Mouse (Mus musculus) yolk sac, embryonic 10.5 days (tissue): Measurements from ENCODE around the gene Cfap157.

Source experiments
- DNase-seq: peaks from one replicate; pipeline ENCODE4 v3.0.0-alpha.2; 2017; ENCODE audit warnings: low spot score

The Cfap157 gene

DNA sequence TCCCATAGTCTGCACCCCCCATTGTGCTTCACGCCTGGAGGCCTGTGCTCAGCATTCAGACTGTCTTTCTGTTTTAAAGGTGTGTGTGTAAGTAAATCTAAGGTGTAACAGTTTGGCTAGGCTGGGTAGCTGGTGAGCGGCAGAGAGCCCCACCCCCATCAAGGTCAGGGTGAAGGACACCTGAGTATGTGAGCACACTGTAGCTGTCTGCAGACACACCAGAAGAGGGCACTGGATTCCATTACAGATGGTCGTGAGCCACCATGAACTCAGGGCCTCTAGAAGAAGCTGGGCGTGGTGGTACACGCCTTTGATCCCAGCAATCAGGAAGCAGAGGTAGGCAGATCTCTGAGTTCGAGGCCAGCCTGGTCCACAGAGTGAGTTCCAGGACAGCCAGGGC lies 2.5 kb downstream of the Cfap157 start:
- no peak for DNase-seq

DNA sequence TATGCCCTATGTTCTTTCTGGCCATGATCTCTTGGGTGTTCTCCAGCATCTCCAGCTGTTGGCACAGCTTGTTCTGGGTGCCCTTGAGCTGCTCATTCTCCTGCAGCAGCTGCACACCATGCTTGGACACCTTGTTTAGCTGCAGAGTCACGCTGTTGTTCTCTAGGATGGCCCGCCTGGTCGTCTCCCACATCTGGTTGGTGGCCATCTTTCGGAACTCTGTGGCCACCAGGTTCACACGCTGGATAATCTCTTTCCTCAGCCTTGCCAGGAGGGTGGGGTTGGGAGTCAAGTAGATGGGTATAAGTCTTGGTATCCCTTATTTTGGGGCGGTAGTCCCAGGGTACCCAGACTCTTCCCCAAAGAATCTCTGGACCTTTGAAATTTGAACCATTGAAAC lies 4.5 kb downstream of the Cfap157 start:
- no peak for DNase-seq

GRCm38 (mm10) chr2:32779131-32779530 lies 5.1 kb downstream of the Cfap157 start:
- DNase-seq: peak; percentile 30

- no peak for DNase-seq
Observed at GRCm38 (mm10) chr2:32778081-32778480, 6.1 kb downstream of the Cfap157 start.

- DNase-seq: no peak
Observed at GRCm38 (mm10) chr2:32776192-32776591, 8.0 kb downstream of the Cfap157 start.

GRCm38 (mm10) chr2:32775359-32776074 lies 8.7 kb downstream of the Cfap157 start, which contains the start of the genes Ttc16 and Ptrh1:
Ttc16 (minus strand) TSS chr2:32775633.
Ptrh1 (plus strand) TSS chr2:32775786.
- DNase-seq: peak; percentile 98

DNA sequence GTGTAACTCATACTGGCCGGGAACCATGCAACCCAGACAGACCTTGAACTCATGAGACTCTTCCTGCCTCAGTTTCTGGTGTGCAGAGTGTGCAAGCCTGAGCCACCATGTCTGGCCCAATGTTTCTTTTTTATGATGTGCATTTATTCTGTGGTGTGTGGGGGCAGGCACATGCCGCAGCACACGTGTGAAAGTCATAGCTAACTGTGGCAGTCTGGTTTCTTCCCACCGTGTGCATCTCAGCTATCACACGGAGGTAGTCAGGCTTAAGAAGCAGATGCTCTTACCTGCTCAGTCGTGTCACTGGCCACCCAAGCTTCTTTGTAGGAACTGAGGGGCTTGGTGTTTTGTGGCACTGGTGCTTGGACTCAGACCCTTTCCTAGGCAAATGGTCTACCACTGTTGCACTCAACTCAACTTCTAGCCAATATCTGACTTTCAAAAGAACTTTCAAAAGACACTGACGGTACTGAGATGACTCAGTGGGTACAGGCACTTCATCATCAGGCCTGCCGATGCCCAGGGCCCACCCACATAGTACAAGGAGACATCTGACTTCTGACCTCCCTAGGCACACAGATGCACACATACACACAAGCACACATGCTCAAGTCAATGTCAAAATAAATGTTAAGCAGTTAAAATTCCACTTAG lies 11.5 kb downstream of the Cfap157 start:
- no peak for DNase-seq

- DNase-seq: peak; percentile 84
Observed at GRCm38 (mm10) chr2:32771886-32772285, 12.3 kb downstream of the Cfap157 start.

DNA sequence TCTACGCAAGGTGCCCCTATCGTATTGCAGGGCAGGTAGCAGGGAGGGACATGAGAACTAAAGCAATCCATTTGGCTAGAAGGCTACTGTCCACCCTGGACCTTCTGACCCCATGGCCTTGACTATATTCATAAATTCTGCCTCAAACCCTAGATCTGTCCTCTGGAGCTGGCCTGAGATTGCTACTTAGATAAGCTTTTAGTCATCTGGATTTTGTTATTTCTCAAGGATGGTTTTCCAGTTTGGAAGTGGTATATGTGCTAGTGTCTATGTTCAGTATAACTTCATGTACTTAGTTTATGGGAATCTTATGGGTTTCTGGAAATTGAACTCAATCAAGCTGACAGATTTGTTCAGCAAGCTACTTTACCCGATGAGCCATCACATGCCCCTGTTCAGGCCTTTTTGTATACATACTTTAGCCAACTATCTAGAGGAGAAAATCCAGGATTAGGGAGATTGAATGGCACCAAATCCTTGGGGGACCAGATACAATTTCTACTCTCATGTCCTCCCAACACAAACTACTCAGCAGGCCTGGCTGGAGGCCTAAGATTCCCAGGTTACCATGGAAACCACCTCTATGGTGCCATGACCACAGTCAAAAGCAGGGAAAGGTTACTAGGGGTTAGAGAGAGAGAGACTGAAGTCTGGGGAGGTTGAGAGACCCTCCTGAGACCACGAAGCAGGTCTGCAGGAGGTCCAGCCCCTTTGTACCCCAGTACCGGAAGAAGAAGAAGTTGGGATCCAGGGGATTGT lies 14.7 kb downstream of the Cfap157 start:
- DNase-seq: no peak

DNA sequence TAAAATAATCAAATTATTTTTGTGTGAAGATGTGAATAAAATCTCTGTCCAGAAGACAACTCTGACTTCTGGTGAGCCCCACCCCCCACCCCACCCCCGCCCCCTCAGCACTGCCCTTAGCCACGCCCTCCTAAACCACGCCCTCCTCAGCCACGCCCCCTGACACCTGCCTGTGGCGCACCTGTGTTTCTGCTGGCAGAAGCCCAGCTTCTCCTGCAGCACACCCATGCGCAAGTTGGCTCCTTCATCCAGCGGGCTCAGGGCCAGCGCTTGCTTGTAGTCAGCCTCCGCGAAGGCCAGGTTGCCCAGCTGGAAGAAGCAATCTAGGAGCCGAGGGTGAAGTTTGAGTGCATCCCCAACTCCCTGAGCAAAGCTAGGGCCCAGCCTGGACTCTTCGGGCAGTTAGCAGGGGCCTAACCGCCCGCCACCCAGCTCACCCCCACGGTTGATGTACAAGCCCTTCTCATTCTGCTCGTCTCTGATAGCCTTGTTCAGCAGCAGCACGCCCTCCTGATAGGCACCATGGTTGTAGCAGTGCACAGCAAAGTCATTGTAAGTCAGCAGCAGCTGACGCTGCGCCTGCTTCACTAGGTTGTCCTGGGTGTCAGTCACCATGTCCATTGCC lies 15.5 kb downstream of the Cfap157 start:
- peak; percentile 28 for DNase-seq

- no peak for DNase-seq
Observed at GRCm38 (mm10) chr2:32767241-32767640, 17.0 kb downstream of the Cfap157 start.

- DNase-seq: no peak
Observed at GRCm38 (mm10) chr2:32763353-32763752, 20.9 kb downstream of the Cfap157 start.

DNA sequence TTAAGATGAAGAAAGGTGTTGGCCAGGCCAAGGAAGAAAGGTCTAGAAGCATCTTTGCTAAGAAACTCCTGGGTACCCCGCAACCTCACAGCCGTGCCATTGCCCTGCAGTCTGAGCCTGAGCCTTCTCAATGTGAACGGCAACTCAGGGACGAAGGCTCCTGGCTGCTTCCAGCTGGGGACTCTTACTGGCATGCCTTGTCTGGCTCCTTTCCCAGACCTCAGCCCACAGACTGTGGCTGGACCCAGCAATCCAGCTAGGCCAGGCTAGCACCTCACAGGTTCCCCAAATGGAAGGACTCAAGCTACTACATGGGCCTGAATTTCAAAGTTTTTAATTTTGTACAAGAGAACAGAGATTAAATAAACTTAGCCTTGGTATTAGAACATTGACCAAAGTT lies 22.4 kb downstream of the Cfap157 start:
- DNase-seq: no peak

- DNase-seq: no peak
Observed at GRCm38 (mm10) chr2:32761361-32761760, 22.9 kb downstream of the Cfap157 start.

GRCm38 (mm10) chr2:32759001-32759400 lies 25.2 kb downstream of the Cfap157 start:
- DNase-seq: no peak

DNA sequence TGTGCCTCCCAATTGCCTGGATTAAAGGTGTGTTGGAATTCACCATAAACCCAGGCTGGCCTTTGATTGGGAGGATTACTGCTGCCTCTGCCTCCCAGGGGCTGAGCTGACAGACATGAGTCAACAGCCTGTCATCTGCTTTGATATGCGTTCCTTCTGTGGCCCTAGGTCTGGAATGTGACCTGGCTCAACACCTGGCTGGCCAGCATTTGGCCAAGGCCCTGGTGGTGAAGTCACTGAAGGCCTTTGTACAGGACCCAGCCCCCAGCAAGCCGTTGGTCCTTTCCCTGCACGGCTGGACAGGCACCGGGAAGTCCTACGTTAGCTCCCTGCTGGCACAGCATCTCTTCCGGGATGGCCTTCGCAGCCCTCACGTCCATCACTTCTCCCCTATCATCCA lies 25.7 kb downstream of the Cfap157 start:
- peak; percentile 74 for DNase-seq

DNA sequence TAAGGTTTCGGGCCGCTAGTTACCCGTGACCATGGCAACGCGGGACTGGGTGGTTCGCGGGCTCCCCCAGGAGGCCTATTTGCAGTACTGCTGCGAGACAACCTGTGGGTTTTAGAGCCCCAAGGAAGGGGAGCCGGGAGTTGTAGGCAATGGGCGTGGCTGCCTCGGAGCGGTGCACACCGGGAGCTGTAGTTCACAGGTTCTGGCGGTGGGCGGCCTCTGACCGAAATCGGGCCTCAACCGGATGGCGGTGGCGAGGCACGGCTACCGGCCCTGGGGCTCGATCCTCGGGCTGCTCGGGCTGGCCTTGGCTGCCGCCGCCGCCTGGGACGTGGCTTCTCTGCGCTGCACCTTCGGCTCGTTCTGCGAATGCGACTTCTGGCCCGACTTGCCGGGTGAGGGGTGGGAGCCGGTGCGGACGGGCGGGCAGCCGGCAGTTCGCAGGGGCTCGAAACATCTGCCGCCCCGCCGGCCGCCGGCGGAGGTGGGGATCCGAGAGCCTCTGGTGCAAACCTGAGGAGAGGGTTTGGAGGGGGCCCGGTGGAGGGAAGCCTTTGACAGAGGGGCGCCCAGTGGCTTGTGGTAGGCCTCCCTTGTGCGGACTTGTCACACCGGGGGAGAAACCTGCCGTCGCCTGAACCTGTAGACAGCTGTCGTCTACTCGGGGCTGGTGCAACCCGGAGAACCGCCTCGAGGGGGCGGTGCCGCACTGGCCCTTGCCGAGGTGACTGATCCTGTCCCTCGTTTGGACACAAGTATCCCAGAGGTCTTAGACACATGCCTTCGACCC lies 27.0 kb downstream of the Cfap157 start, which contains the start of gene Tor2a:
TSS of gene Tor2a (plus strand) at position 179 of the 790 bp plus-strand sequence.
- peak; percentile 97 for DNase-seq

DNA sequence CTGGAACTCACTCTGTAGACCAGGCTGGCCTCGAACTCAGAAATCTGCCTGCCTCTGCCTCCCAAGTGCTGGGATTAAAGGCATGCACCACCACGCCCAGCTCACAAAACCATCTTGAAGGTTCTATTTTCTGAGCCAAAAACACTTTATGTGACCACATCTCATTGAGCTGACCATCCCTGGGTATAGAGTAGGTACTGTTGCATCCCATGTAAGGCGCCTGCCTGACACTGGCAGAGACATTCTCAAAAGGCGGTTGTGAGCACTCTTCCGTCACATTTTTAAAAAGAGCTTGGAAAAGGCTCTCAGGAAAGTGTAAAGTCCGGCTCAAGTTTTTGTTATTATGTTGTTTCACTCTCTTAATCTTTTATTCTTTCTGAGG lies 27.6 kb downstream of the Cfap157 start:
- DNase-seq: no peak

DNA sequence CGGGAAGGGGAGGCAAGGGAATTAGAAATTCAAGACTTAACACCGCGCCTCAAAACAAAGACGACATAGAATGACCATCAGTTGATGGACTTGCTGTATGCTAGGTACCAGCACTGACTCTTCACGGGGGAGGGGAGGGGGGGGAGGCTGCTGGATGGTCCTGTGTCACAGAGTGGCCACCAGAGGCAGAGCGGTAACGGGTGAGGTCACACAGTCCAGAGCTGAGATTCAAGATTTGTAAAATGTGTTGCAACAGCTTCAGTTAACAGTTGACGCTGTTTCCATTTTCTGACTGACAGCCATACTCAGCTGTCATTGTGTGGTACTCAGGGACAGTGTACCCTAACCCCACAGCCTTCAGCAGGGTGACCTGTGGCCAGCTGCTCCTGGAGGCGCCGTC lies 32.0 kb downstream of the Cfap157 start:
- no peak for DNase-seq

DNA sequence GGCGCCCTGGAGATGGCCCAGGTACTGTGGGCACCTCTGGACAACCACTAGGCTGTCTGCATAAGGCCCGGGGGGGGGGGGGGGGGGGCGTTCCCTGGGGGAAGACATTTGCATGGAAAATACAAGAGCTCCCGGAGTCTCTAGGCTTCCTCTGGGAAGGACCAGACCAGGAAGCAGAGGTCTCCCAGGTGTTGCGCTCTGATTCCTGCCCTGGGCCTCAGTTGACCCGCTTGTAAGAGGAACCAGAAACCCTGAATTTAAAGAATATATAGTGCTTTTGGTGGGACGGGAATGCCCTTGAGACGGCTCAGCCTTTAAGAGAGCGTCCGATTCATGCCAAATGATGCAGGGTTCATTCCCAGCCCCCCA lies 32.6 kb downstream of the Cfap157 start:
- DNase-seq: no peak

GRCm38 (mm10) chr2:32750887-32751664 lies 33.2 kb downstream of the Cfap157 start:
- DNase-seq: peak; percentile 90
